Mouse (Mus musculus) small intestine, adult 2 months (tissue): ENCODE measurements around the gene Rarg.

Experiments used
- CTCF ChIP-seq: fragments of 200-500 bp; IDR thresholded peaks from 2 replicates; pipeline ENCODE4 v1.5.1; 2012; ENCODE audit warnings: low read depth, mild to moderate bottlenecking, control low read depth, inconsistent platforms, low read length, moderate library complexity, mixed read lengths; ENCODE audit not compliant: insufficient replicate concordance, insufficient read length; ENCODE audit errors: extremely low read depth
- POLR2A ChIP-seq: fragments of 200-500 bp; IDR thresholded peaks from 2 replicates; pipeline ENCODE4 v1.6.1; 2012; ENCODE audit warnings: low read depth, mild to moderate bottlenecking, control low read depth, inconsistent platforms, low read length, moderate library complexity

DNA sequence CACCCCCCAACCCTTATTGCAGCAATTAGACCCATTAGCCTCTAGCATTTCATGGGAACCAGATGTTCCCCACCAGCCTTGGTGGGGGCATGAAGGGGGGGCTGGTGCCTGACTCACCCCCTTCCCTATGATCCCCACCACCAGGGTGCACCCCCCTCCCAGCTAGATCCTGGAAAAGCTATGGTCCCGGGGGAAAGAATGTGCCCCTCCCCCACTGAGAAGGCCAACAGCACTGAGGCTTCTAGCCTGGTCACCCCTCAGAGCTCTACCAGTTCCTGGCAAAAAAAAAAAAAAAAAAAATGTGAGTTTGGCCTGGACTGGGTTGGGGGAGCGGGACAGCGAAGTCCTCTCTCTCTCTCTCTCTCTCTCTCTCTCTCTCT is 8.5 kb downstream of the Rarg start:
- no peak for TF ChIP-seq POLR2A
- no peak for TF ChIP-seq CTCF
